Mouse (Mus musculus) midbrain, embryonic 16.5 days (tissue): ENCODE results near the gene 2900011O08Rik. TPM values are rescaled to one million over a fixed set of nuclear protein-coding genes. Genes with fewer than 3 reads are reported as not detected.

Experiments used
- ATAC-seq: fragments of 200-750 bp; cut with Nextera tagmentation; 2 replicates; pipeline ENCODE4 v1.8.0; 2017; ENCODE audit warnings: moderate TSS enrichment
- H3K27ac ChIP-seq: fragments of 300-500 bp; sonication (generic); 2 replicates; pipeline ENCODE4 v1.5.1; 2014; ENCODE audit warnings: mild to moderate bottlenecking, low read length, mixed read lengths
- H3K27me3 ChIP-seq: fragments of 300-500 bp; sonication (generic); 2 replicates; pipeline ENCODE4 v1.6.1; 2014; ENCODE audit warnings: low read depth, low read length, mixed read lengths; ENCODE audit not compliant: control insufficient read depth, insufficient read depth
- H3K36me3 ChIP-seq: fragments of 300-500 bp; sonication (generic); 2 replicates; pipeline ENCODE4 v1.6.1; 2014; ENCODE audit warnings: mild to moderate bottlenecking, low read length, moderate library complexity, mixed read lengths; ENCODE audit not compliant: control insufficient read depth, insufficient read depth
- H3K4me1 ChIP-seq: fragments of 300-500 bp; sonication (generic); 2 replicates; pipeline ENCODE4 v1.6.1; 2014; ENCODE audit warnings: mild to moderate bottlenecking, low read length, mixed read lengths; ENCODE audit not compliant: control insufficient read depth, insufficient read depth
- H3K4me2 ChIP-seq: fragments of 300-500 bp; sonication (generic); 2 replicates; pipeline ENCODE4 v1.6.1; 2014; ENCODE audit warnings: mild to moderate bottlenecking, low read length, mixed read lengths
- H3K4me3 ChIP-seq: fragments of 300-500 bp; sonication (generic); 2 replicates; pipeline ENCODE4 v1.5.1; 2014; ENCODE audit warnings: low read depth, mild to moderate bottlenecking, low read length, moderate library complexity, mixed read lengths
- H3K9ac ChIP-seq: fragments of 300-500 bp; sonication (generic); 2 replicates; pipeline ENCODE4 v1.6.1; 2014; ENCODE audit warnings: low read depth, low read length, mixed read lengths
- H3K9me3 ChIP-seq: fragments of 300-500 bp; sonication (generic); replicated peaks from 2 replicates; pipeline ENCODE4 v1.6.1; 2014; ENCODE audit warnings: mild to moderate bottlenecking, low read length, mixed read lengths; ENCODE audit not compliant: control insufficient read depth, poor library complexity, severe bottlenecking
- WGBS: fragments of 180-500 bp; shearing (Covaris S2); extraction: QIAGEN DNeasy Blood & Tissue Kit; methylation state at CpG from one replicate; pipeline ENCODE4 v1.1.7; 2014; 5-methylcytosine and 5-hydroxymethylcytosine counted together
- polyA plus RNA-seq: library from polyadenylated mRNA; unstranded; fragments of >200 nt; fragmentation: Nextera tagmentation; extraction: Ambion mirVana; gene quantifications from 2 replicates; pipeline ENCODE4 v1.2.1, GENCODE M21; 2015

2900011O08Rik gene
- polyA plus RNA-seq, 1 experiment from 2014 or later, result 216 TPM

DNA sequence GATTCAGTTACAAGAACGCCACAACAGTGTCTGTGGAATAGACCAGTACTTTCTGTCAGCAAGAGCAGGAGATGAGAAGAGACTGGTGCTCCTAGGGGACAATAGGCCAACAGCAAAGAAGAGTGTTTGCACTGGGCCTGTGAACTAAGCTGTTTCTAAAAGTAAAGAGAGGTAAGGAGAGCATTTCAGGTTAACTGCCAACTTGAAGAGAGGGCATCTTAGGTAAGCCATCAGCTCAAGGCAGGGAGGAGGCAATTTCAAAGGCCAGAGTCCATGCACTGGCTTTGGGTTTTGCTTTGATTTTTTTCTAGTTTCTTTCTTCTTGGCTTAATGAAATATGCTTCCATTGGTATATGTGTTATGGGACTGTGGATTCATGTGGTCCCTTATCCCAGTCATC, 7.7 kb downstream of the 2900011O08Rik start:
- ATAC-seq, result no peak
- H3K4me3 ChIP-seq, result no peak overlapping the region
- no peaks in the 10 kb centered on the region for H3K36me3 ChIP-seq
- peaks cover 4% of the 10 kb centered on the region for H3K4me1 ChIP-seq
- no peaks in the 10 kb centered on the region for H3K9me3 ChIP-seq
- H3K27ac ChIP-seq, result no peak overlapping the region
- H3K27me3 ChIP-seq, result no peaks in the 10 kb centered on the region
- no peak overlapping the region for H3K9ac ChIP-seq
- 92% methylated on average over 1 of the region's 1 CpGs for WGBS
- H3K4me2 ChIP-seq, result no peak overlapping the region

DNA sequence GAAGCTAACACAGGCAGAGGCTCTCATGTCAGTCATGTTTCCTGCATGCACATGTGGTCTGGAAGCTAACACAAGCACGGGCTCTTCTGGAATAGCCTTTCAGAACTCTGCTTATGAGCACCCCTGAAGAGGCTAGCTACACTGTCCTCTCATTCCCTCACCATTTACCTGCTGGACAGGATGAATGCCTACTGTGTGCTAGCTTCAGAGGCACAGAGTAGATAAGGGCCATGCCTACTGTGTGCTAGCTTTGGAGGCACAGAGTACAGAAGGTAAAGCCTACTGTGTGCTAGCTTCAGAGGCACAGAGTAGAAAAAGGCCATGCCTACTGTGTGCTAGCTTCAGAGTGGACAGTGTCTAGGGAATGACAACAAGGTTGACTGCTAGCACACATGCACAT, 8.1 kb downstream of the 2900011O08Rik start:
- no peak for ATAC-seq
- Histone ChIP-seq H3K36me3 (no peaks in the 10 kb centered on the region), H3K9me3 (no peaks in the 10 kb centered on the region), H3K27me3 (no peaks in the 10 kb centered on the region), H3K4me2 (no peak overlapping the region), H3K27ac (no peak overlapping the region), H3K9ac (no peak overlapping the region), H3K4me1 (peaks cover under 1% of the 10 kb centered on the region; the same call in 1 of the 2 replicates), H3K4me3 (no peak overlapping the region)
- WGBS, result 88% methylated on average over 1 of the region's 1 CpGs

DNA sequence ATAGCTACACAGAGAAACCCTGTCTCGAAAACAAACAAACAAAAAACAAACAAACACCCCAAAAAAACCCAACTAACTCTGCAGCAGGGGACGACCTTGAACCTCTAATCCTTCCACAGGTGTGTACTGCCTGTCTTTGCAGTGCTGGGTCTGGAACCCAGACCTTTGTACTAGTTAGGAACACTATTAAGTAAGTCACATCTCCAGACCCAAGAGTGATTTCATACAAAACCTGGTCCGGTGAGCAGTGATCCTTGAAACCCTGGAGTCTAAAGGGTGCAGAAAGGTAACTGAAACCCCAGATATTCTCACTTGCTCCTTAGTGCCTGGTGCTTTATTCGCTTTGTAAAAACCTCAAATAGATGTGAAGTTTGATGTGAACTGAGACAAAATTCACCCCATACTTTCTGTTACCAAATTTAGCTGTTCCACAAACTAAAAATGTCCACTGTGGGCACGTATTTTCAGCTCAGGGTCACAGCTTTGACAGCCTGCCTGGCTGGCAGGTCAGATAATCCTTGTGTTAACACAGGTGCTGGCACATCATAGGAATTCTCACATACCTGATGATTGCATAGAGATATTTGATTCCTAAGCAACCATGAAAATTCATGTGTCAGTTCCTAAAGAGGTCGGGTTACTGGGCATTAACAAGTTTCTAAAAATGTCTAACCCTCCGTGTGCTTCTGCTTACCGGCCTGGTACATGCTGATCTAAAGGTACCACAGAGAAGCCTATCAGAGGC, 17.2 kb downstream of the 2900011O08Rik start:
- H3K4me2 ChIP-seq, result no peak overlapping the region
- H3K9me3 ChIP-seq, result no peaks in the 10 kb centered on the region
- no peaks in the 10 kb centered on the region for H3K27me3 ChIP-seq
- no peaks in the 10 kb centered on the region for H3K4me1 ChIP-seq
- H3K4me3 ChIP-seq, result no peak overlapping the region
- no peak overlapping the region for H3K9ac ChIP-seq
- WGBS, result 67% methylated on average over 8 of the region's 8 CpGs
- no peak overlapping the region for H3K27ac ChIP-seq
- no peaks in the 10 kb centered on the region for H3K36me3 ChIP-seq
- no peak for ATAC-seq

DNA sequence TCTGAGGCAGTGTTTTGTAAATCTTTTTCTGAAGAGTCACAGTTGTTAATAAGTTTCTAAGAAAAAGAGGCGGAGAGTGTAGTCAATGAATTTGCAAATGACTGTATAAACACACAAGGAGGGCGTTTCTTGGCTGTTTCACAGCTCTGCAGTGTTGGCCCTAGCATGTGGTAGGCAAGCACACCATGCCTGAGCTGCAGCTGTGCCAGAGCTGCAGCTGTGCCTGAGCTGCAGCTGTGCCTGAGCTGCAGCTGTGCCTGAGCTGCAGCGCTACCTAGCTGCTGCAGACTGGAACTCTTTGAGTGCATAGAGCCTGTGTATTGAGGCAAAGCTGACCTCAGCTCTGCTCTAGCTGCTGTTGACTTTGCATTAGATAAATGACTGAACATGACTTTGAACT, 17.8 kb downstream of the 2900011O08Rik start:
- Histone ChIP-seq H3K9ac (no peak overlapping the region), H3K4me1 (no peaks in the 10 kb centered on the region), H3K9me3 (no peaks in the 10 kb centered on the region), H3K27me3 (no peaks in the 10 kb centered on the region), H3K4me2 (no peak overlapping the region), H3K36me3 (no peaks in the 10 kb centered on the region), H3K4me3 (no peak overlapping the region), H3K27ac (no peak overlapping the region)
- 28% methylated on average over 3 of the region's 3 CpGs for WGBS
- ATAC-seq, result peak; percentile 53; the same call in 1 of the 2 replicates

DNA sequence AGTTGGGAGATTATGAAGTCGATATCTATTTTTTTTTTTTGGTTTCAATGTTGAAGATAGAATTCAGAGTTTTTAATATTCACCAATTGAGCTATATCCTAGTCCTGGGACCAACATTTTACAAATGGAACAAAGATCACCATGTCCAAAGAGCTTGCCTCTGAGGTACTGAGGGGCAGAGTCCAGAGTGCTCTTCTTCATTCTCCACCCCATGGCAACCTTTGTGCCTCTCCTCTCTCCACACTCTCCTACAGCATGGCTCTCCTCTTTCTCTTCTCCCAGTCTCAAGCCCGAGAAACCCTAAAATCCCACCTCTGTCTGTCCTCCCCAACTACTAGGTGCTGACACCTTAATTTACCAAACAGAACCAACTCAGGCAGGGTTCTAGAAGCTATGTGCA, 18.3 kb downstream of the 2900011O08Rik start:
- no peak for ATAC-seq
- no peaks in the 10 kb centered on the region for H3K36me3 ChIP-seq
- no peak overlapping the region for H3K27ac ChIP-seq
- no peak overlapping the region for H3K9ac ChIP-seq
- no peaks in the 10 kb centered on the region for H3K9me3 ChIP-seq
- 84% methylated on average over 2 of the region's 2 CpGs for WGBS
- H3K4me3 ChIP-seq, result no peak overlapping the region
- no peaks in the 10 kb centered on the region for H3K4me1 ChIP-seq
- H3K27me3 ChIP-seq, result no peaks in the 10 kb centered on the region
- H3K4me2 ChIP-seq, result no peak overlapping the region

DNA sequence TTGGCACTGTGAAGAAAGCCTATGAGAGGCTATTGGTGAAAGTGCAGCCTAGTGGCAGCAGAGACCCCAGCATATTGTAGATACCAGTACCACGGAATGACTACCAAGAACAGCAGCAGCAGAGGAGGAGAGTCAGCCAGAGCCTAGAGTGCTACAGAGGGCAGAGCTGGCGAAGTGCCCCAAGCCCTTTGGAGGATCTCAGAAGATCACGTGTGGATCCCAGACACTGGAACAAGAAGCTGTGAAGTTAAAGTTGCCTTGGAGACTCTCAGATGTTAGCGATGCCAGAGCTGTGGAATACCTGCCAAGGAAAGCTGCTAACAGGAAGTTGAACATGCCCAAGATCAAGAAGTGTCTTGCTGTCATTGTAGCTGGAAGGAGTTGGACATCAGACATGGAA, 18.9 kb downstream of the 2900011O08Rik start:
- no peaks in the 10 kb centered on the region for H3K36me3 ChIP-seq
- no peak overlapping the region for H3K9ac ChIP-seq
- H3K4me2 ChIP-seq, result no peak overlapping the region
- ATAC-seq, result no peak
- H3K27me3 ChIP-seq, result no peaks in the 10 kb centered on the region
- H3K4me3 ChIP-seq, result no peak overlapping the region
- H3K9me3 ChIP-seq, result no peaks in the 10 kb centered on the region
- 81% methylated on average over 4 of the region's 4 CpGs for WGBS
- no peak overlapping the region for H3K27ac ChIP-seq
- no peaks in the 10 kb centered on the region for H3K4me1 ChIP-seq

DNA sequence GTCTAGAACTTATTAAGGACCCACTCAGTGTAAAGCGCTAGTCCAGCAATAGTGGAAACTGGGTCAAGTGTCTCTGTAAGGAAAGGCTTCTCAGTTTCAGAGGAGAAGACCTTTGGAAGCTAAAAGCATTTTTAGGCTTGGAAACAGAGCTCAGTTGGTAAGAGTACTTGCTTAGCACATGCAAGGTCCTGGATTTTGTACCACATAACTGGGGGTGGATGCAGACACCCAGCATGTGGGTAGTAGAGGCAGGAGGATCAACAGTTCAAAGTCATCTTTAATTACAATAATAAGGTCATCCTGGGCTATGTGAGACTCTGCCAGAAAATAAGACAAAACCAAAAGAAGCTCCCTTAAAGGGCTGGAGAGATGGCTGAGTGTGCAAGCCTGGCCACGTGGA, 21.7 kb downstream of the 2900011O08Rik start:
- no peak for ATAC-seq
- H3K27ac ChIP-seq, result no peak overlapping the region
- no peak overlapping the region for H3K4me2 ChIP-seq
- no peaks in the 10 kb centered on the region for H3K27me3 ChIP-seq
- H3K4me3 ChIP-seq, result no peak overlapping the region
- 77% methylated on average over 2 of the region's 2 CpGs for WGBS
- H3K9me3 ChIP-seq, result no peaks in the 10 kb centered on the region
- H3K4me1 ChIP-seq, result no peaks in the 10 kb centered on the region
- no peak overlapping the region for H3K9ac ChIP-seq
- no peaks in the 10 kb centered on the region for H3K36me3 ChIP-seq

DNA sequence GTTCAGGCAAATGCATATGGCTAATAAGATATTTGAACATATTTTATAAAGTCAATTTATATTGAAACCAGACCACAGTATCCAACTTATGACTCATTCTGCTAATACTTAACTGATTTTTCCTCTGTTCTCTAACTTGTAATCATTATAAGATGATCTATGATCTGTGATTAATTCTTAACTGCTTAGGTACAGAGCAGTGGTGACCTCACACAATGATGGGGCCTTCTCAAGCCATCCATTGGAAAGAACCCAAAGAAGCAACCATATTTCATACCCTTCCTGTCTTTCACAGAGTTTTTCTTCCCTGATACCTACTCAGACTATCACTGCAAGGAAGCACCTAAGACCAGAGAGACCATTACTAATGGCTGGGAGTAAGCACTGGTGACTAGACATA, 22.3 kb downstream of the 2900011O08Rik start:
- Histone ChIP-seq H3K4me3 (no peak overlapping the region), H3K9ac (no peak overlapping the region)

DNA sequence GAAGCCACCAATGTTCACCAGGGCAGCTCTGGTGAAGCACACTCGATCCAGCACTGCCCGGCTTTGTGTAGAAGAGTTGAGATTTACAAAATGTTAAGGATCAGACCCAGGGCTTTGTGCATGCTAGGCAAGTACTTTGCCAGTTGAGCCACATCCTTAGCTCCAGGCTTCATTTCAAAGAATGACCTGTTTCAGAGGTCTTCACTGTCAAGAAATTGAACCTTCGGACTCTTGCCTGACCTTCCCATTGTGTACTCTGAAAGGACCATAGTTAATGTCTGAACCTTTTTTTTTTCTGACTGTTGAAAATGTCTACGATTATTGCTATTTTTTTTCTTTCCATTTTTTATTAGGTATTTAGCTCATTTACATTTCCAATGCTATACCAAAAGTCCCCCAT, 23.6 kb downstream of the 2900011O08Rik start:
- no peaks in the 10 kb centered on the region for H3K4me1 ChIP-seq

More for the DNA sequence above, 22.3 kb downstream of the 2900011O08Rik start:
- no peak overlapping the region for H3K4me2 ChIP-seq
- no peaks in the 10 kb centered on the region for H3K4me1 ChIP-seq
- no peaks in the 10 kb centered on the region for H3K9me3 ChIP-seq
- no peaks in the 10 kb centered on the region for H3K36me3 ChIP-seq
- H3K27me3 ChIP-seq, result no peaks in the 10 kb centered on the region
- no peak overlapping the region for H3K27ac ChIP-seq
- no peak for ATAC-seq

More for the DNA sequence above, 23.6 kb downstream of the 2900011O08Rik start:
- no peaks in the 10 kb centered on the region for H3K27me3 ChIP-seq
- ATAC-seq, result no peak
- no peaks in the 10 kb centered on the region for H3K36me3 ChIP-seq
- no peak overlapping the region for H3K27ac ChIP-seq
- no peak overlapping the region for H3K4me3 ChIP-seq
- H3K9ac ChIP-seq, result no peak overlapping the region
- H3K9me3 ChIP-seq, result no peaks in the 10 kb centered on the region
- 95% methylated on average over 4 of the region's 4 CpGs for WGBS
- H3K4me2 ChIP-seq, result no peak overlapping the region
